Mouse (Mus musculus) midbrain, embryonic 15.5 days (tissue): ENCODE measurements around the gene Tmem81. TPM values are rescaled to one million over a fixed set of nuclear protein-coding genes. Genes with fewer than 3 reads are reported as not detected.
A peak's percentile ranks its signal among the peaks of the same experiment; 100 is the strongest.

Experiments
- ATAC-seq: fragments of 200-750 bp; cut with Nextera tagmentation; replicated peaks from 2 replicates; pipeline ENCODE4 v1.8.0; 2017; ENCODE audit warnings: moderate TSS enrichment
- H3K27ac ChIP-seq: fragments of 300-500 bp; sonication (generic); 2 replicates; pipeline ENCODE4 v1.5.1; 2015; ENCODE audit warnings: mild to moderate bottlenecking, inconsistent platforms
- H3K27me3 ChIP-seq: fragments of 300-500 bp; sonication (generic); replicated peaks from 2 replicates; pipeline ENCODE4 v1.6.1; 2015; ENCODE audit warnings: inconsistent platforms
- H3K36me3 ChIP-seq: fragments of 300-500 bp; sonication (generic); replicated peaks from 2 replicates; pipeline ENCODE4 v1.6.1; 2015; ENCODE audit warnings: inconsistent platforms
- H3K4me1 ChIP-seq: fragments of 300-500 bp; sonication (generic); 2 replicates; pipeline ENCODE4 v1.6.1; 2015; ENCODE audit warnings: inconsistent platforms
- H3K4me2 ChIP-seq: fragments of 300-500 bp; sonication (generic); 2 replicates; pipeline ENCODE4 v1.6.1; 2015; ENCODE audit warnings: inconsistent platforms, mild to moderate bottlenecking, moderate library complexity
- H3K4me3 ChIP-seq: fragments of 300-500 bp; sonication (generic); 2 replicates; pipeline ENCODE4 v1.5.1; 2015; ENCODE audit warnings: mild to moderate bottlenecking, inconsistent platforms
- H3K9ac ChIP-seq: fragments of 300-500 bp; sonication (generic); 2 replicates; pipeline ENCODE4 v1.6.1; 2015; ENCODE audit warnings: mild to moderate bottlenecking, inconsistent platforms
- H3K9me3 ChIP-seq: fragments of 300-500 bp; sonication (generic); 2 replicates; pipeline ENCODE4 v1.6.1; 2016; ENCODE audit warnings: inconsistent platforms
- WGBS: fragments of 180-500 bp; shearing (Covaris S2); methylation state at CpG from one replicate; pipeline ENCODE4 v1.1.7; 2015; ENCODE audit warnings: mixed read lengths; 5-methylcytosine and 5-hydroxymethylcytosine counted together
- polyA plus RNA-seq: library from polyadenylated mRNA; unstranded; fragments of >200 nt; fragmentation: Nextera tagmentation; extraction: Ambion mirVana; gene quantifications from 2 replicates; pipeline ENCODE4 v1.2.1, GENCODE M21; 2015

Tmem81 gene
- polyA plus RNA-seq, 1 experiment from 2014 or later, result 0.99 TPM

GRCm38 (mm10) chr1:132541171-132541823, 35.3 kb downstream of the Tmem81 start:
- H3K4me1 ChIP-seq, result peaks cover 43% of the 10 kb centered on the region
- WGBS, result 5% methylated on average over 14 of the region's 14 CpGs
- H3K27me3 ChIP-seq, result no peaks in the 10 kb centered on the region
- no peak overlapping the region for H3K27ac ChIP-seq
- H3K36me3 ChIP-seq, result no peaks in the 10 kb centered on the region
- H3K9ac ChIP-seq, result peak overlapping the region; percentile 25; the same call in 1 of the 2 replicates
- peak overlapping the region; percentile 80 for H3K4me2 ChIP-seq
- ATAC-seq, result peak; percentile 7; the same call in 1 of the 2 replicates
- H3K9me3 ChIP-seq, result no peaks in the 10 kb centered on the region
- H3K4me3 ChIP-seq, result peak overlapping the region; percentile 52

DNA sequence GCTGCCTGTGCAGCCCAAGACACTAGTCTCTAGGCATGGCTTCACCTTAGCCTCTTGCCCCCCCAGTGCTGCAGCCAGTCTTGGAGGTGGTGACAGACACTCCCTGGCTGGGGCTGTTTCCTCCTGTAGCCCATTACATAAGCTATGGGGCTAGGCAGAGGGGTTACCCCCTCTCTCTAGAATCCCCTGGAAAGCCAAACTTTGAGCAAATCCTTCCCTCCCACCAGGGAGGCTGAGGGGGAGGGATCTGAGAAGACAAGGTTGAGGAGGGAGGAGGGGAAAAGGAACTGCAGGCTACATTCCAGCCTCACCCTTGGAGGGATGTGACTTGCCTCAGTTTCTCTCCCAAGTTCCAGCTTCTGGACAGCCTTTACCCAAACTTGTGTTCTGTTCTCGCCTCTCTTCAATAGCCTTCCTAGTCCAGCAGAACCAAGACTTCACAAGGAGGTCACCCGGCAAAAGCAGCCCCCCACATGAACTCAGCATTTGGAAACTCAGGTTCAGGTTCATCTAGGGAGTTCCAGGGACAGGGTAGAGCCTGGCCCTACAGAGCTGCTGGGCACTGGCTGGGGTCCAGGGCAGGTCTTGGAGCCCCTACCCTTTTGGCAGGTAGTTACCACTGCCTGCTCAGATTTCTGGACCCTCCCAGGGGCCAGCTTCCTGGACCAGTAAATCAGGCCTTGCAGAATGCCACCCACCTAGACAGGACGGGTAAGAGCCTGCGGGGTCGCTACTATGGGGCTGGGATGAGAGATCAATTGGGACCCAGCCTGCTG, 36.0 kb downstream of the Tmem81 start:
- Histone ChIP-seq H3K36me3 (no peaks in the 10 kb centered on the region), H3K27me3 (no peaks in the 10 kb centered on the region), H3K27ac (peak overlapping the region; percentile 85), H3K9me3 (no peaks in the 10 kb centered on the region), H3K4me2 (peak overlapping the region; percentile 80), H3K4me3 (peak overlapping the region; percentile 52), H3K4me1 (peaks cover 43% of the 10 kb centered on the region), H3K9ac (peak overlapping the region; percentile 70)
- WGBS, result 13% methylated on average over 5 of the region's 5 CpGs
- ATAC-seq, result peak; percentile 37

GRCm38 (mm10) chr1:132542762-132543306, 36.8 kb downstream of the Tmem81 start, which contains the start of gene Cntn2:
Cntn2 (minus strand) TSS chr1:132543256.
- no peaks in the 10 kb centered on the region for H3K27me3 ChIP-seq
- no peaks in the 10 kb centered on the region for H3K36me3 ChIP-seq
- peak within 1 kb of the TSS; percentile 85 for H3K27ac ChIP-seq
- peak within 1 kb of the TSS; percentile 52 for H3K4me3 ChIP-seq
- peaks cover 43% of the 10 kb centered on the region for H3K4me1 ChIP-seq
- peak within 1 kb of the TSS; percentile 80 for H3K4me2 ChIP-seq
- peak; percentile 91 for ATAC-seq
- peak within 1 kb of the TSS; percentile 70 for H3K9ac ChIP-seq
- 1% methylated on average over 30 of the region's 30 CpGs for WGBS
- no peaks in the 10 kb centered on the region for H3K9me3 ChIP-seq

- H3K4me1 ChIP-seq, result peaks cover 43% of the 10 kb centered on the region
- peak overlapping the region; percentile 85; the same call in 1 of the 2 replicates for H3K27ac ChIP-seq
- no peak overlapping the region for H3K9ac ChIP-seq
- H3K4me2 ChIP-seq, result no peak overlapping the region
- H3K4me3 ChIP-seq, result no peak overlapping the region
- H3K36me3 ChIP-seq, result no peaks in the 10 kb centered on the region
- ATAC-seq, result 0 out of 2 replicates have a peak, but pooled peaks have one; percentile 16
- H3K27me3 ChIP-seq, result no peaks in the 10 kb centered on the region
- H3K9me3 ChIP-seq, result no peaks in the 10 kb centered on the region
- WGBS, result 62% methylated on average over 8 of the region's 8 CpGs
These were observed 37.8 kb downstream of the Tmem81 start for GRCm38 (mm10) chr1:132543789-132544188.

- Histone ChIP-seq H3K27me3 (no peaks in the 10 kb centered on the region), H3K4me3 (no peak overlapping the region), H3K9ac (no peak overlapping the region), H3K27ac (peak overlapping the region; percentile 64), H3K4me2 (no peak overlapping the region), H3K4me1 (peaks cover 36% of the 10 kb centered on the region), H3K9me3 (no peaks in the 10 kb centered on the region), H3K36me3 (no peaks in the 10 kb centered on the region)
- peak; percentile 38 for ATAC-seq
- WGBS, result 14% methylated on average over 9 of the region's 9 CpGs
These were observed 52.0 kb downstream of the Tmem81 start for GRCm38 (mm10) chr1:132557901-132558631.

Other genes with a start within 250 kb of the Tmem81 start
- gene Klhdc8a, start 207.6 kb upstream of the Tmem81 start, polyA plus RNA-seq, result 10.7 and 11.5 TPM in 2 replicates
- gene Nuak2, start 190.1 kb upstream of the Tmem81 start, polyA plus RNA-seq, result 26.1 and 27.9 TPM in 2 replicates
- gene Tmcc2, start 114.9 kb upstream of the Tmem81 start, polyA plus RNA-seq, result 38.4 and 39.4 TPM in 2 replicates
- gene Dstyk, start 88.7 kb upstream of the Tmem81 start, polyA plus RNA-seq, result 12.1 and 12.4 TPM in 2 replicates
- 46.5 and 50.3 TPM in 2 replicates for gene Rbbp5, start 28.9 kb upstream of the Tmem81 start, polyA plus RNA-seq
- 38.9 and 44.0 TPM in 2 replicates for gene Cntn2, start 37.0 kb downstream of the Tmem81 start, polyA plus RNA-seq
- gene Nfasc, start 235.6 kb downstream of the Tmem81 start, polyA plus RNA-seq, result 46.0 and 52.3 TPM in 2 replicates